Mouse (Mus musculus) lung, embryonic 14.5 days (tissue): ENCODE measurements around the gene Dnm1. TPM values are rescaled to one million over a fixed set of nuclear protein-coding genes. Genes with fewer than 3 reads are reported as not detected.

ENCODE experiments used
- ATAC-seq: fragments of 200-750 bp; cut with Nextera tagmentation; 2 replicates; pipeline ENCODE4 v1.8.0; 2017; ENCODE audit warnings: mild to moderate bottlenecking, moderate TSS enrichment, moderate library complexity; ENCODE audit not compliant: insufficient read depth
- DNase-seq: peaks from one replicate; pipeline ENCODE4 v3.0.0-alpha.2; 2015
- H3K27ac ChIP-seq: fragments of 300-500 bp; sonication (generic); 2 replicates; pipeline ENCODE4 v1.5.1; 2014; ENCODE audit warnings: low read depth, mild to moderate bottlenecking, moderate library complexity
- H3K27me3 ChIP-seq: fragments of 300-500 bp; sonication (generic); 2 replicates; pipeline ENCODE4 v1.6.1; 2014; ENCODE audit warnings: low read length, control low read depth; ENCODE audit not compliant: insufficient read depth
- H3K36me3 ChIP-seq: fragments of 300-500 bp; sonication (generic); 2 replicates; pipeline ENCODE4 v1.6.1; 2014; ENCODE audit warnings: control low read depth; ENCODE audit not compliant: insufficient read depth
- H3K4me1 ChIP-seq: fragments of 300-500 bp; sonication (generic); 2 replicates; pipeline ENCODE4 v1.6.1; 2014; ENCODE audit warnings: antibody characterized with exemption, control low read depth; ENCODE audit not compliant: insufficient read depth
- H3K4me2 ChIP-seq: fragments of 300-500 bp; sonication (generic); 2 replicates; pipeline ENCODE4 v1.6.1; 2014; ENCODE audit warnings: mild to moderate bottlenecking
- H3K4me3 ChIP-seq: fragments of 300-500 bp; sonication (generic); 2 replicates; pipeline ENCODE4 v1.5.1; 2014; ENCODE audit warnings: low read depth, low read length
- H3K9ac ChIP-seq: fragments of 300-500 bp; sonication (generic); 2 replicates; pipeline ENCODE4 v1.6.1; 2014
- H3K9me3 ChIP-seq: fragments of 300-500 bp; sonication (generic); 2 replicates; pipeline ENCODE4 v1.6.1; 2016; ENCODE audit warnings: low read depth, low read length, control low read depth
- CTCF ChIP-seq: IDR thresholded peaks from 2 replicates; pipeline ENCODE4 v1.5.1; 2016; ENCODE audit warnings: antibody characterized with exemption, low read depth
- WGBS: fragments of 180-500 bp; shearing (Covaris S2); extraction: QIAGEN DNeasy Blood & Tissue Kit; methylation state at CpG from one replicate; pipeline ENCODE4 v1.1.7; 2014; 5-methylcytosine and 5-hydroxymethylcytosine counted together
- polyA plus RNA-seq: library from polyadenylated mRNA; unstranded; fragments of >200 nt; fragmentation: Nextera tagmentation; extraction: Ambion mirVana; gene quantifications from 2 replicates; pipeline ENCODE4 v1.2.1, GENCODE M21; 2014

Gene Dnm1
- polyA plus RNA-seq, 1 experiment from 2014 or later: 17.5 TPM

DNA sequence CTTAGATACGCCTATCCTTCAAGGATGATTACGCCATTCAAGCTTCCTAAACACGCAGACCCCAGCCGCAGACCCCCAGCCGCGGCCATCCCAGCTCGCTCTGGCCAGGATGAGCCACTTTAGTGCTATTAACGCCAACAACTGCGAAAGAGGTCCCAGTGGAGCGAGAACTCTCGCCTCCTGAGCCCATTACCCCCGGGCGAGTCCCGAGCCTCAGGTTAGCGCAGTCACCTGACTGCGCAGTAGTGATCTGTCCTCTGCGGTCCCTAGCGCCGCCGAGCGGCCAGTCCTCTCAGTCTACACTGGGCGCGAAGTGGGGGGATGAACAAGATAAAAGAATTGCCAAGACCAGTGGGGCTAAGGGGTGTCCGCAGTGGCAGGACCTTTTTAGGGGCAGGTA, 8.3 kb upstream of the Dnm1 start:
- WGBS: 2% methylated on average over 24 of the region's 24 CpGs
- Histone ChIP-seq H3K4me2 (peak overlapping the region; percentile 68), H3K4me1 (peaks cover 8% of the 10 kb centered on the region), H3K9me3 (no peaks in the 10 kb centered on the region), H3K9ac (peak overlapping the region; percentile 45), H3K4me3 (peak overlapping the region; percentile 33), H3K27ac (no peak overlapping the region), H3K27me3 (peaks cover 6% of the 10 kb centered on the region), H3K36me3 (peaks cover 9% of the 10 kb centered on the region)
- TF ChIP-seq CTCF: peak; percentile 56
- ATAC-seq (peak; percentile 45; the same call in 1 of the 2 replicates), DNase-seq (peak; percentile 72)

DNA sequence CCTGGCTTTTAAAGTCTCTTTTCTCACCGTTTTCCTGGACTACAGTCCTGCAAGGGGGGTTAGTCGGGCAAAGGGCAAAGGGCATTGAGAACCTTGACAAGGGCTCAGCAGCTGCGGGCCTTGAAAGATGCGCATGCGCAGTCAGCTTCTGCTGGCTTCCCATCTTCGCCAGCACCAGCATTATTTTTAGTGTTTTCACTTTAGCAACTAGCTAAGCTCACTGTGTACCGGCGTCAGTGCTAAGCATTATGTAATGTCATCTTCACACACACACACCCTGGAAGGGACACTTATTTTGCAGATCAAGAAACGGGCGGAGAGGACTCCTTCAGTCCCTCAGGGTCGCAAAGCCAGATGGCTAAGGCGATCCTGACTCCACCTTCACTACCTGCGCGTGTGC, 7.6 kb upstream of the Dnm1 start:
- peaks cover 6% of the 10 kb centered on the region for H3K27me3 ChIP-seq
- peaks cover 8% of the 10 kb centered on the region; the same call in 1 of the 2 replicates for H3K36me3 ChIP-seq
- H3K4me3 ChIP-seq: peak overlapping the region; percentile 33
- 2% methylated on average over 14 of the region's 14 CpGs for WGBS
- H3K27ac ChIP-seq: no peak overlapping the region
- H3K4me2 ChIP-seq: peak overlapping the region; percentile 68
- H3K4me1 ChIP-seq: peaks cover 8% of the 10 kb centered on the region
- ATAC-seq (no peak), DNase-seq (peak; percentile 81)
- no peaks in the 10 kb centered on the region for H3K9me3 ChIP-seq
- H3K9ac ChIP-seq: no peak overlapping the region
- no peak for TF ChIP-seq CTCF

DNA sequence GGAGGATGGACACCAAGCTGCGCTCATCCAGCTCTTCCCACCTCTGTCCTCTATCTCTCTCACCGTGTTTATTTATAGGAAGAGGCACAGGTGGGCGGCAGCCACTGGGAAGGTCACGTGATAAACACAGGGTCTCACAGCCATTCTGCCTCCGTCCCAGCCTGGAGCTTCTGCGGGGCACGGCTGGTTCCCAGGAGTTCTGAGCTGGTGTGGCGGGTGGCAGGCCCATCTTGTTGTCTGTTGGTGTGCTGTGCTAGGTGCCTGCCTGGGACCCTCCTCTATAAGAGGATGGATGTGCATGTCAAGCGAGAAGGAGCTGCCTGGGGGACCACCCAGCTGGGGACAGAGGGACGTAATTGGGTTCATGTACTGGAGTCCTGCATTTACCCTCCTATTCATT, 5.2 kb upstream of the Dnm1 start:
- Histone ChIP-seq H3K4me2 (no peak overlapping the region), H3K9me3 (no peaks in the 10 kb centered on the region), H3K4me3 (no peak overlapping the region), H3K27ac (no peak overlapping the region), H3K4me1 (peaks cover 8% of the 10 kb centered on the region), H3K36me3 (no peaks in the 10 kb centered on the region), H3K27me3 (peaks cover 6% of the 10 kb centered on the region), H3K9ac (no peak overlapping the region; the same call in 1 of the 2 replicates)
- DNase-seq (no peak), ATAC-seq (no peak)
- no peak for TF ChIP-seq CTCF
- 45% methylated on average over 10 of the region's 10 CpGs for WGBS

DNA sequence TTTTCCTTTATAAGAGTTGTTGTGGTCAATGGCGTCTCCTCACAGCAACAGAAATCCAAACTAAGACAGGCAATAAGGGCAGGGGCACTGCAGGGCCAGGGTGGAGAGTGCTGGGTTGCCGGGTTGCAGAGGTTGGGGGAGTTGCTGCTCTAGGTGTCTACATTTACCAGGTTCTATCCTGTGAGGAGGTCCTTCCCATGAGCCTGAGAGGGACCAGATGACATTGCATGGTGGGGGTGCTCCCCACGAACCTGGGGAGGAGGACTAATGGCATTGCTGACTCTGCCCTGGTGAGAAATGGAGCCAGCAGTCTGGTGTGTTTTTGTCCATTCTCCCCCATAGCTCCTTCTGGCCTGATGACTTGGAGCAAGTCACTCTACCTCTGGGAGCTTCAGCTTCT, 4.6 kb upstream of the Dnm1 start:
- Histone ChIP-seq H3K36me3 (no peaks in the 10 kb centered on the region), H3K4me1 (peaks cover 8% of the 10 kb centered on the region), H3K9me3 (no peaks in the 10 kb centered on the region), H3K27ac (no peak overlapping the region), H3K4me3 (no peak overlapping the region), H3K4me2 (no peak overlapping the region), H3K27me3 (peaks cover 6% of the 10 kb centered on the region), H3K9ac (no peak overlapping the region)
- ATAC-seq (no peak), DNase-seq (no peak)
- TF ChIP-seq CTCF: no peak
- WGBS: 68% methylated on average over 3 of the region's 3 CpGs

DNA sequence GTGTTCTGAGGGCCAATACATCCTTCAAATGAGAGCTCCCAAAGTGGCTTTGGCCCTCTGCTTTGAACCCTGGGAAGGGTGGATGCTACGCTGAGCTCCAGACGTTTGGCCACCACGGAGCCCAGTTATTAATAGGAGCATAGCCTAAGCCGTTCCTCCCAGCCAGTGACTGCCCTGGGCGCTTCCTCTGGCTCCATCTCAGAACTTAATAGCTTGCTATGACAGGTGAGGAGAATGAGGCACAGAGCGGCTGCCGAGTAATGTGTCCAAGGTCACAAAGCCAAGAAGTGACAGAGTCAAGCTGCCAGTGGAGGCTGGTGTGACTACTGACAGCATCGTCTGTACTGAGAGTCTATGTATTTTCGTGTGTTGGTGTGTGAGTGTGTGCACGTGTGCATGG, 3.1 kb upstream of the Dnm1 start:
- no peak for ATAC-seq
- Histone ChIP-seq H3K4me2 (no peak overlapping the region), H3K27me3 (no peaks in the 10 kb centered on the region), H3K9ac (no peak overlapping the region), H3K4me3 (no peak overlapping the region), H3K36me3 (no peaks in the 10 kb centered on the region), H3K4me1 (peaks cover 3% of the 10 kb centered on the region), H3K9me3 (no peaks in the 10 kb centered on the region), H3K27ac (no peak overlapping the region)
- 46% methylated on average over 10 of the region's 10 CpGs for WGBS
- DNase-seq: no peak
- TF ChIP-seq CTCF: no peak

DNA sequence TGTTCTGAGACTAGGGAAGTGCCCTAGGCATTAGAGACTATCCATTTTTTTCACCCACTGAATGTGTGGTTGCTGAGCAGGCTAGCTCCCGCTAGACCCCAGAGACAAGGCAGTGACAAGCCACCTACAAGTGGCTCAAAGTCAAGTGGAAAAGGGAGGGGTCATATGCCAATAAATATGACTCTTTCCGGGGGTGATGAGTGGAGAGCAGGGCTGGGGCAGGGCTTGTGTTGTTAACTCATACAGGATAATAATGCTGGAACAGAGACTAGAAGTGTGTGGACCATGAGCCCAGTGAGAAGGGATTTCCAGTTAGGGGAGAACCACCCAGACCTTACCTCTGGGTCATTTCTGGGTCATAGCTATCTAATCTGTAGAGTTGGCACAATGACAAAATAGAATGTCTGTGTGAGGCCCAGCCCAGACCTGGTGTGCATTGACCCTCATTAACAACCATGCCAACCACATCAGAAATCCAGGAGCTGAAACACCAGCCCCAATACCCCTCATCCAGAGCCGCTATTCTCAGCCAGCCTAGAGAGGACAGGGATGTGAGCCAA, 1.3 kb upstream of the Dnm1 start:
- Histone ChIP-seq H3K36me3 (no peaks in the 10 kb centered on the region), H3K27ac (no peak overlapping the region), H3K9ac (no peak overlapping the region), H3K9me3 (no peaks in the 10 kb centered on the region), H3K4me1 (no peaks in the 10 kb centered on the region), H3K4me3 (no peak overlapping the region), H3K4me2 (no peak overlapping the region), H3K27me3 (no peaks in the 10 kb centered on the region)
- WGBS: 75% methylated on average over 3 of the region's 3 CpGs
- ATAC-seq: no peak
- TF ChIP-seq CTCF: no peak
- no peak for DNase-seq

DNA sequence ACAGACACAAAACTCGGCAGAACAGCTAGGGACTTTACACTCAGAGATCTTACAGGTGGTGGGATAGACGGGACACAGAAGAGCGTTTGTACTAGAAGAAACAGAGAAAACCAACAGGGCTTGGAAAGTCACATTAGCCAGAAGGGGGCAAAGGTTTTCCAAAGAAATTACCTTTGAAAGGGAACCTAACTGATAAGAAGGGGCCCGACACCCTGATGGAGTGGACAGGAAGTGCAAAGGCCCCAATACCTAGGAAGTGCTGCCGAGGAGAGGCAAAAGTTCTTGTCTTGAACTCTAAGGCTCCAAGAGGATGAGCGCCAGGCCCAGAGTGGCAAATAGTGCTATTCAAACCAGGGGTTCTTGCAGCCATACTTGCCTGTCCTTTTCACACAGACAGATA, 698 bp upstream of the Dnm1 start:
- no peaks in the 10 kb centered on the region for H3K27me3 ChIP-seq
- H3K27ac ChIP-seq: no peak overlapping the region
- ATAC-seq (no peak), DNase-seq (no peak)
- no peak overlapping the region for H3K9ac ChIP-seq
- H3K4me3 ChIP-seq: 0 out of 2 replicates have a peak overlapping the region, but pooled peaks have one; percentile 62
- H3K9me3 ChIP-seq: no peaks in the 10 kb centered on the region
- no peaks in the 10 kb centered on the region for H3K4me1 ChIP-seq
- no peaks in the 10 kb centered on the region for H3K36me3 ChIP-seq
- 35% methylated on average over 6 of the region's 6 CpGs for WGBS
- H3K4me2 ChIP-seq: peak overlapping the region; percentile 97; the same call in 1 of the 2 replicates
- no peak for TF ChIP-seq CTCF
